Mouse (Mus musculus): ENCODE data around the gene Kcnab2. TPM values are rescaled to one million over a fixed set of nuclear protein-coding genes. Genes with fewer than 3 reads are reported as not detected.

Kcnab2 gene
- polyA plus RNA-seq, 1 experiment from 2014 or later: 16.6 TPM

Other genes starting within 250 kb of the Kcnab2 start
- gene Gpr153, start 203.6 kb downstream of the Kcnab2 start, polyA plus RNA-seq (2016; fragmentation: Nextera tagmentation; extraction: Ambion mirVana): 5.8 and 6.9 TPM in 2 replicates
- 0.43 and 0.46 TPM in 2 replicates for gene Hes3, start 186.2 kb downstream of the Kcnab2 start, polyA plus RNA-seq (2016; fragmentation: Nextera tagmentation; extraction: Ambion mirVana)
- 20.3 and 21.3 TPM in 2 replicates for gene Icmt, start 180.6 kb downstream of the Kcnab2 start, polyA plus RNA-seq (2016; fragmentation: Nextera tagmentation; extraction: Ambion mirVana)
- gene Rnf207, start 158.9 kb downstream of the Kcnab2 start, polyA plus RNA-seq (2016; fragmentation: Nextera tagmentation; extraction: Ambion mirVana): 1.5 and 2.7 TPM in 2 replicates
- gene Rpl22, start 152.1 kb downstream of the Kcnab2 start, polyA plus RNA-seq (2016; fragmentation: Nextera tagmentation; extraction: Ambion mirVana): 319 and 331 TPM in 2 replicates
- 6.8 and 7.4 TPM in 2 replicates for gene Chd5, start 139.2 kb downstream of the Kcnab2 start, polyA plus RNA-seq (2016; fragmentation: Nextera tagmentation; extraction: Ambion mirVana)
- gene Nphp4, start 1.2 kb downstream of the Kcnab2 start, polyA plus RNA-seq (2016; fragmentation: Nextera tagmentation; extraction: Ambion mirVana): 7.3 and 7.5 TPM in 2 replicates